Mouse (Mus musculus): ENCODE measurements around the gene Rpl34.

DNA sequence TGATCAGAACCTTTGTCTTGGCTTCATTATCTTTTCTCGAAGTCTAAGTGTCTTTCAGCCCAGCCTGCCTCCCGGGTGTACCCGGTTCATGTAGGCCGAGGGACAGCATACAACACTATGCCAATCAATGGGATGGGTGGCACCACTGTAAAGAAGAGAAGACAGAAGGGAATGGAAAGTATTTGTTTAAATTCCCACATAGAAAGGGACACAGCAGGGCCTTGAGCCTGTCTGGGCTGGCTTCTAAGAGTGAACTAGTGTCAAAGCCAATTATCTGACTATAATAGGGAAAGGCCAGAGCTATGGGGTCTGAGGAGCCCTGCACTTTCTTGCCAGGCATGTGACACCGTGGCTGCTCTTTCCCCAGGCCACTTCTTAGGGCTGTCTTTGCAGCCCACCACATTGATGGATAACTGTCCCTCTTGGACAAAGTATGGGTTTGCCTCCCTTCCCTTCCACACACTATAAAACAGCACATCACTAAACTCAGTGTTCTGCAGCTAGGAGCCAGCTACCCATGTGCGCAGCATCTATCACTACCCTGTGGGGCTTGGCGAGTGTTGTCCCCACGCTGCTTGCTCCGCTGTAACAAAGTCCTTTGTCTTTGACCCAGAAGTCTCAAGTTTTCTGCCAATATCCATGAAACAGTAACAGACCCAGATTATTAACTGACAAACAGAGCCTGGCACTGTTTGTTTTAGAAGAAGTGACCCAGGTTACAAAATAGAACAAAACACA is 45.8 kb downstream of the Rpl34 start:
- TF ChIP-seq CTCF (IDR thresholded peaks at IDR 0.05; ENCODE audit: low read depth, low read length) (no peak), POLR2A (IDR thresholded peaks at IDR 0.05; ENCODE audit: borderline replicate concordance, low read depth, low read length) (no peak)

Data from bone marrow macrophage, adult 2 months (primary cell).